Mouse (Mus musculus) bone marrow, adult 2 months (tissue): ENCODE results near the gene Dnah8. TPM values are rescaled to one million over a fixed set of nuclear protein-coding genes. Genes with fewer than 3 reads are reported as not detected.

ENCODE experiments used
- H3K27ac ChIP-seq: fragments of 200-500 bp; 2 replicates; pipeline ENCODE4 v1.5.1; 2012; ENCODE audit warnings: low read depth, mild to moderate bottlenecking, control low read depth, inconsistent platforms, low read length; ENCODE audit not compliant: control insufficient read depth, poor library complexity, insufficient read depth
- H3K4me1 ChIP-seq: fragments of 200-500 bp; 2 replicates; pipeline ENCODE4 v1.6.1; 2011; ENCODE audit warnings: low read length; ENCODE audit not compliant: control insufficient read depth, insufficient read depth
- H3K4me3 ChIP-seq: fragments of 200-500 bp; replicated peaks from 2 replicates; pipeline ENCODE3; 2011; ENCODE audit warnings: mild to moderate bottlenecking, low read depth, low read length, control low read depth; ENCODE audit not compliant: control insufficient read depth
- CTCF ChIP-seq: fragments of 200-500 bp; IDR thresholded peaks from 2 replicates; pipeline ENCODE4 v1.5.1; 2011; ENCODE audit warnings: low read length, control low read depth; ENCODE audit not compliant: control insufficient read depth, insufficient read depth
- POLR2A ChIP-seq: fragments of 200-500 bp; IDR thresholded peaks from 2 replicates; pipeline ENCODE4 v1.6.1; 2011; ENCODE audit warnings: low read depth, mild to moderate bottlenecking, control low read depth, low read length, borderline replicate concordance; ENCODE audit not compliant: control insufficient read depth
- WGBS: fragments of 180-500 bp; shearing (Covaris S2); methylation state at CpG from one replicate; pipeline ENCODE4 v1.1.7; 2018; 5-methylcytosine and 5-hydroxymethylcytosine counted together
- polyA plus RNA-seq: library from polyadenylated mRNA; stranded (reverse); fragments of >200 nt; gene quantifications from 2 replicates; pipeline ENCODE4 v1.2.4, GENCODE M21; 2011; ENCODE audit warnings: low replicate concordance; ENCODE audit not compliant: missing spikeins, insufficient read depth, insufficient read length

Gene Dnah8
- polyA plus RNA-seq, 1 experiment, result 24.6 TPM

DNA sequence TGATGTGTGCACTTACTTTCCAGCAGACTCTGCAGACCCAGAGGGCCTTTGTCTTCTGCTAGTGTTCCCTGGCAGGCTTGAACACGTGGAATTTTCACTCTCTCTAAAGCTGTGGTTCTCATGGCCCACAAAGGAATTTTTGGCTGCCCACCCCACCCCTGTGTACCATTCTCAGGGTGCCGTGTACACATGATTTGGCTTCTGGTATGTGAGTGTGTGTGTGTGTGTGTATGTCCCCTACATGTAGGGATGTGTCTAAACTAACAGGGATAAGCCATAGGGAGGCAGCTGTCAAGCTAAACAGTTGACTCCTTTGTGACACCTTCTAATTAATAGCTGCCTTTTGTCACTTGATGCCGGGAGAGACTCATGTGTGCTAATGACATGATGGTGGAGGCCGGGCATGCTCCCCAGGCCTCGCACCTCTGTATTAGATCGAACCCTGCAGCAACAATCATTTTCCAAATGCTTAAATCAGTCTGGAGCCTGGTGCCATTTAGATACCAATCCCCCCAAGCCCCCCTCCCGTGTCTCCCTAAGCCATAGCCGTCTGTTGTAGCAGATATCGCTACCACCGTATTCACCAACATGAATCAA is 235.9 kb downstream of the Dnah8 start:
- H3K4me3 ChIP-seq, result no peak overlapping the region
- no peak overlapping the region for H3K27ac ChIP-seq
- TF ChIP-seq POLR2A (no peak), CTCF (no peak)
- WGBS, result 84% methylated on average over 10 of the region's 10 CpGs
- no peaks in the 10 kb centered on the region for H3K4me1 ChIP-seq

DNA sequence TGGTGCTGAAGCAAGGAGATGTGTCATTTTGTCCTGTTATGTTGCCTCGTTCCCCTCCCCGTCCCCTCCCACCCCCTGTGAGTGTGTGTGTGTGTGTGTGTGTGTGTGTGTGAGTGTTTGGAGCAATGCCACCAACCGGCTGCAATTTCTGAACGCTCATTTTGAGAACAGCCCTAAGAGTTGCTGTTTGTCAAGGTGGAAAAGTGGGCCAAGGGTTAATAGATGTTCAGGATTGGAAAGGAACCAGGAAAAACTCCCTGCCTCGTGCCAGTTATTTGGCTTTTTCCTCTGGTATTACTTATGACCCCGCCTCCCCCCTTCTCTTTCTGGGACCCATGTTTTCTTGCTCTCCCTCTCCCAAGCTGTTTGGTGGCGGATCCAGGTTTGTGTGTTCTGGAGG is 236.5 kb downstream of the Dnah8 start:
- Histone ChIP-seq H3K4me3 (no peak overlapping the region), H3K4me1 (no peaks in the 10 kb centered on the region), H3K27ac (no peak overlapping the region)
- WGBS, result 63% methylated on average over 7 of the region's 7 CpGs
- TF ChIP-seq POLR2A (no peak), CTCF (no peak)

DNA sequence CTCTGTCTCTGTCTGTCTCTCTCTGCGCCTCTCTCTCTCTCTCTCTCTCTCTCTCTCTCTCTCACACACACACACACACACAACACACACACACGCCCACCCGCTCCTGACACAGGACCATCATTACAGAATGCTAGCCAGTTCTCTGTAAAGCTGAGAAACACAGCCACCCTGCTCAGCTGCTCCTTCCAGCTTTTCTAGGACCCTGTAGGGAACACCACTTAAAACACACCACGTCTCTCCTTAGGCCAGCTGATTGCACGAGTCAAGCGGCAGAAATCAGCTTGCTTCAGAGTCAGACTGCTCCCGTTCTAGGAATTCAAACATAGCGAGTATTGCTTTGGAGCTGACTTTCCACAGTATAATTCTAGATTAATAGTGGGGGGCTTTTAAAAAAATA is 242.1 kb downstream of the Dnah8 start:
- Histone ChIP-seq H3K4me3 (no peak overlapping the region), H3K4me1 (no peaks in the 10 kb centered on the region), H3K27ac (no peak overlapping the region)
- TF ChIP-seq CTCF, result no peak
- no peak for TF ChIP-seq POLR2A
- whole genome bisulfite sequencing, result 85% methylated on average over 8 of the region's 8 CpGs

DNA sequence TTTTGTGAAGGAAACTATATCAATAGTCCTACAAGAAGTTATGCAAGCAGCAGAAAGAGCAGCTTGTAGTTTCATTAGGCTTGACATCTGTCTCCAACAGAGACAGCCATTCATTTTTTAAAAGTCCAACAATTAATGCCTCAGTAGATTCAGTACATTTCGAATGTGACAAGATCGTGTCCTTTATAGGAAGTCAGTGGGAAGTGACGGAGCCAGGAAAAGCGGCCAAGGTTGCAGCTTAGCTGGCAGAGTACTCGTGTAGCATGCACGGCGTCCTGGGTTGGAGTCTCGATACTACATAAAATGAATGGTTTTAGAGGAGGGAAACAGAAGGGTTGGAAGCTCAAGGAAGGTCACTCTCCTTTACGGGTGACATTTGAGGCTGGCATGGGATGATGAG is 242.8 kb downstream of the Dnah8 start:
- WGBS, result 86% methylated on average over 9 of the region's 9 CpGs
- TF ChIP-seq CTCF, result no peak
- no peak for TF ChIP-seq POLR2A
- Histone ChIP-seq H3K27ac (no peak overlapping the region), H3K4me3 (no peak overlapping the region), H3K4me1 (no peaks in the 10 kb centered on the region)

DNA sequence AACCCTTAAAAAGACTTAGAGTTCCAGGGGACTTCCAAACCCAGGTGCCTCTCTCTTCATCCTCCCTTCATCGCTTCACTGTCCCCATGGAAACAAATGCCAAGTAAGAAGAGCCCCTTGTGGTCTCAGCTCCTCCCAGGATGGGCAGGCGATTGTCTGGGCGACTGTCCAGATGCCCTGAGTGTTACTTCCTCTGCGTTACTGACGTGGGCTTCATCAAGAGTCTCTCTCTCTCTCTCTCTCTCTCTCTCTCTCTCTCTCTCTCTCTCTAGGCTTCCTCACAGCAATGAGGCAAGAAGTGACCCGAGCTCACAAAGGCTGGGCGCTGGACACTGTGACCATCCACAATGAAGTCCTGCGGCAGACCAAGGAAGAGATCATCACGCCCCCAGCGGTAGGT is 246.9 kb downstream of the Dnah8 start:
- TF ChIP-seq POLR2A (no peak), CTCF (no peak)
- H3K4me1 ChIP-seq, result no peaks in the 10 kb centered on the region
- 41% methylated on average over 10 of the region's 10 CpGs for WGBS
- H3K4me3 ChIP-seq, result no peak overlapping the region
- no peak overlapping the region for H3K27ac ChIP-seq

DNA sequence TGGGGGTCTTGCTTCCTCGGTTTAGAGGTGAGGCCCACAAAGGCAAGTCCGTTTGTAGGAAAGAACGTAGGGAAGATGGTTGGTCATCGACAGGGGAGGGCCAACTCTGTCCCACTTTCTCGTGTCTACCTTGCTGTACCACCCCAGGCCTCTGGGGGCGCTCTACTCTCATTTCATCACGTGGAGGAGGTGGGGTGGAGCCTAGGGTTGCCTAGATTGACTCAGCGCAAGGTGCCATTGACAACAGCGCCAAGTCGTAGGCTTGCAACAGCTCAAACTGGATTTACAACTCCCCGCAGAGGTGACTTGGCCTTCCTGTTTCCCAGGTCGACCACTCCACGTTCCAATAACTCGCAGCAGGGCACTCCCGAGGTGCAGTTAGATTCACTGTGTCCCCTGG is 250.1 kb downstream of the Dnah8 start:
- Histone ChIP-seq H3K4me1 (no peaks in the 10 kb centered on the region), H3K27ac (no peak overlapping the region), H3K4me3 (no peak overlapping the region)
- 69% methylated on average over 15 of the region's 15 CpGs for WGBS
- TF ChIP-seq CTCF, result peak; percentile 41
- TF ChIP-seq POLR2A, result no peak

DNA sequence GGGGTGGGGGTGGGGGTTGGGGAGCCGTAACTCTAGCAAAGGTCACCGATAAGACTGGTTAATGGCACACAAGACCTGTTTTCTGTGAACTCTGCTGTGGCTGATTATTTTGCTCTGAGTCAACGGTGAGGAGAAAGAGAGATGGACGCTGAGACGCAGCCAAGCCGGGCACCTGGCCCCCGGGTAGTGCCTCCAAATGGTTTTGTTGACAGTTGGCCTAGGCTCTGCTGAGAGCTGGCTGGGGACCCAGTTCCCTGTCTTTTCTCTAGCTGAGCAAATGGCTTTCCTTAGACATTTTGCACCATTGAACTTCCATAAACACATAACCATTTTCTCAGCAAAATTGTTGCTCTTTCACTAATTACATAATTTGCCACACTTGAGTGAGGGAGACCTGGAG is 253.3 kb downstream of the Dnah8 start:
- TF ChIP-seq POLR2A, result no peak
- no peak for TF ChIP-seq CTCF
- WGBS, result 90% methylated on average over 7 of the region's 7 CpGs
- Histone ChIP-seq H3K4me1 (no peaks in the 10 kb centered on the region), H3K27ac (no peak overlapping the region), H3K4me3 (no peak overlapping the region)

DNA sequence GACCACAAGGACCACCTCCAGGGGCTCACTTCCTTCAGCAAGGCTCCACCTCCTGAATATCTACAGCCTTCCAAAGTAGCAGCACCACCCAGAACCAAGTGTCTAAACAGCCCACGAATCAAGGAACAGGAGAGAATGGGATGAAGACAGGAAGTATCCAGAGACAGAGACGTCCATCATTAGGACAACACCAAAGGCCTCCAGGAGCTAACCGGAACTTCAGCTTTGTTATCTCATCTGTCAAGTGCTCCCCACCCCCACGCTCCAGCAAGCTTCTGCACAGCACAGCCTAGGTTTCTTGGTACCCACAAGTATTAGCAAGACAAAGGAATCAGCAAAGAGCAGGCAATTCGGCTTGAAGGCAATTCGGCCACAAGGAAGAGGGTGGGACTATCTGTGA is 254.5 kb downstream of the Dnah8 start:
- H3K4me3 ChIP-seq, result no peak overlapping the region
- H3K4me1 ChIP-seq, result no peaks in the 10 kb centered on the region
- WGBS, result 62% methylated on average over 6 of the region's 6 CpGs
- no peak overlapping the region for H3K27ac ChIP-seq
- TF ChIP-seq CTCF (no peak), POLR2A (no peak)

- 82% methylated on average over 3 of the region's 3 CpGs for WGBS
- H3K4me1 ChIP-seq, result no peaks in the 10 kb centered on the region
- TF ChIP-seq POLR2A (no peak), CTCF (no peak)
- H3K4me3 ChIP-seq, result no peak overlapping the region
- H3K27ac ChIP-seq, result no peak overlapping the region
Observed at GRCm38 (mm10) chr17:30880391-30880790, 256.2 kb downstream of the Dnah8 start.
